Mouse (Mus musculus) gastrocnemius, postnatal 36 days (tissue): ENCODE results near the gene Cntrl. TPM values are rescaled to one million over a fixed set of nuclear protein-coding genes. Genes with fewer than 3 reads are reported as not detected.
A peak's percentile ranks its signal among the peaks of the same experiment; 100 is the strongest.

Source experiments
- DNase-seq, 2 experiments: peaks; one replicate each; pipeline ENCODE4 v3.0.0; 2022
- intact Hi-C: fragments of 180-260 bp; cut with DNase I; formaldehyde crosslinking; loops from one replicate; pipeline ENCODE4 v1.15.1; 2025
- total RNA-seq, 2 experiments: library from RNA; stranded (reverse); gene quantifications; 2 replicates each; pipeline ENCODE4 v1.2.3; 2021

Gene Cntrl
- total RNA-seq, 2 experiments from 2014 or later = 5.1 to 7.3 TPM

DNA sequence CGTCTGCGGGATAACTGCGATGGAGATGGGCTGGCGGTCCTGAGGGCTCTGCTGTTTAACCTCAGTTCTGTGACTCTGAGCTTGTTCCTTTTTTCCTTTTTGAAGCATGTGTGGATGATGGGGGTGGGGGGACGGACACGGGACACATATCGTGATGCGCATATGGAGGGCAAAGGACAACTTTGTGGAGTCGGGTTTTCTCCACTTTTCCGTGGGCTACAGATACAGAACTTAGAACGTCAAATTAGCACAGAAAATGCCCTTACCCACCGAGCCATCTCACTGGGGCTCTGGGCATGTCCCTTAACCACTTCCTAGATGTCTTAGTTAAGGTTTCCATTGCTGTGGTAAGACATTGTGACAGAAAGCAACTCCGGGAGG lies 622 bp downstream of the Cntrl start:
- intact Hi-C loops = loop anchor here (5.0 kb wide), 1 partner anchor 63 kb away; no protein-coding TSS in a partner anchor

DNA sequence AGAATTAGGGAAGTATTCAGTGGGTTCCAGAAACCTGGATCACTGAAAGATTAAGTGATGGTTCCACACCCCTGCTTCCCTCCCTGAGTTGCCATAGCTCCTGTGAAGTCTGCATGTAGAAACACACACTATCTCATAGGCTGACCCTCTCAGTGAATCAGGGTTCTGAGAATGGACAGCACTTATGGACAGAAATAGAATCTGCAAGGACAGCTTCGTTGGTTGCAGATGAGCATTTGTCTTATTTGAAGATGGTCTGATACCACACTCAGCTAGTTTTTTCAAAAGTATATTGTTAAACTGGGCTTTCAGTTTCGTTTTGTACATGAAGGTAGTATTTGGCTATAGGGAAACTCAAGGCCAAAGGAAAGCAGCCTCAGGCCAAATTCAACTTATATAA lies 1.2 kb downstream of the Cntrl start:
- intact Hi-C loops = no loop called here
- DNase-seq = no peak

More for the DNA sequence above, 622 bp downstream of the Cntrl start:
- no peak for DNase-seq

DNA sequence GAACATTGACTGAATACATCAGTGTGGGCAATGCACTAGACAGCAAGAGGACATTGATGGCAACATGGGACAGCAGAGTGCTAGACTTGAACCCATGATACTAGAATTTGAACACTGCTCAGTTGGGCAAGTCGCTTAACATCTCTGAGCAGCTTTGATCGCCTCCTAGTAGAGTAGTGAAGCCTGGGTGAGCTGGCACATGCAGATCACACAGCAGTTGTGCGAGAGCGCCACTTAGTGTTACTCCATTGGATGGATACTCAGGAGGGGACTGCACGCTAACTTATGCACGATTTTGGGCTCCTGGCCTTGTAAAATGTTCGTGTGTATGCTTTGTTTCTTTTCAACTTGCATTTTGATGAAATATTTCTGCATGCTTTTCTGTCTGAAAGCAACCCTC lies 15.4 kb downstream of the Cntrl start:
- intact Hi-C loops = no loop called here

DNA sequence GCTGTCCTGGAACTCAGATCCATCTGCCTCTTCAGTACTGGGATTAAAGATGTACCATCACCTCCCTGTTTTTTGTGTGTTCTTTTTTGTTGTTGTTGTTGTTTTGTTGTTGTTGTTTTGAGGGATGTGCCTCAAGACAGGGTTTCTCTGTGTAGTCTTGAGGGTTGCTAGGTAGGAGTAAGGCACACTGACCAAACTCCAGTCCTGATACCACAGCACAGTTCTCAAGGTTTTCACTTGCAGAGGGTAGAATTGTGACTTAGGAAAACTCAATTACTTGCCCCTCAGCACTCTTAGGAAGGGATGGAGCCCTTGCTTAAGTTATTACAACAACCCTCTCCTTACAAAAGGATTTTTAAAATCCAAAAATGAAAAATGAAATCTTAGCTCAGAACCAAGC lies 22.2 kb downstream of the Cntrl start:
- intact Hi-C loops = no loop called here

More for the DNA sequence above, 15.4 kb downstream of the Cntrl start:
- no peak for DNase-seq

DNA sequence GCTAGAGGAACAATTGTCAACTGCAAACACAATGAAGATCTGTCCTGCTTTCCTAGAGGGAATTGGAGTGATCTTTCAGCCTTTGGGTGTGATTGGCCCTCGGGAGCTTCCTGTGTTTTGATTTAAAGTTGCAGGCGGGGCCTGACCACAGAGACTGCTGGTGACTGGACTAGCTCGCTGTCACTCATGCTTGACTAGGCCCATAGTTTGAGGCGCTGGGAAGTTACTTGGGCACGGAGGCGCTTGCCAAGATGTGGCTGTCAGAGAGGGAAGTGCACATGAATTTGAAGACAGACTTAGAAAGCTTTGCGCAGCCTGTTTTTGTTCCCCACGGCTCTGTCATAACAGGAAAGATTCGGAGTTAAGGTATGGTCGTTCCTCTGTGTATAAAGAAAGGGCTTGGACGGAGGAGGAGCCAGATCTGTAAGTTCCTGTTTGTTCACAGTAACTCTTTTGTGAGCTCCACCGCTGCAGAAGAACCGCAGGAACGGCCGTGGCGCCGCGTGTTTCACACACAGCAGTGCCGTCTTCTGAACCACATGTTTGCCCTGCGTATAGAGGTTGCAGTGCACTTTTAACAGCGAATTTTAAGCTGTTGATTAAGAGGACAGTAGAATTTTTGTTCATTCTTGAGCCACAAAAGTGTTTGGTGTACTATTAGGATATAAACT lies 22.8 kb downstream of the Cntrl start:
- intact Hi-C loops = no loop called here
- peak; percentile 92 to 99 for DNase-seq

More for the DNA sequence above, 22.2 kb downstream of the Cntrl start:
- DNase-seq = no peak

DNA sequence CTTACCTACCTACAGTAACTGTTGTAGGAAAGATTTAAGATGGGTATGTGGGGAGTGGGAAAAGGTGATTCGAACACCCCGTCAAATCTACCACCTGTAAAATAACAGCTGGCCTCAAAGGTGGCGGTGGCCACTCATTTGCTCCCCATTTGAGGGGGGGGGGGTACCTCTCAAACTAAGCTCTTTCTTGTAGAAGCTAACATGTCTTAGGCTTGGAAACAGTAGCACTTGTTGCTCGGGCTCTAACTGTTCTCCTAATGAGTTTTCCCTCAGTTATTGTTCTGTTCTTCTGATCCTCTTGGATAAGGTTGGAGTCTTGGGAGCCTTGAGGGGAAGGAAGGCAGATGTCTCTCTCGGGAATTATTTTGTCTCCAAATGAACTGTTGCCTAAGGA lies 23.4 kb downstream of the Cntrl start:
- no peak for DNase-seq
- intact Hi-C loops = no loop called here

DNA sequence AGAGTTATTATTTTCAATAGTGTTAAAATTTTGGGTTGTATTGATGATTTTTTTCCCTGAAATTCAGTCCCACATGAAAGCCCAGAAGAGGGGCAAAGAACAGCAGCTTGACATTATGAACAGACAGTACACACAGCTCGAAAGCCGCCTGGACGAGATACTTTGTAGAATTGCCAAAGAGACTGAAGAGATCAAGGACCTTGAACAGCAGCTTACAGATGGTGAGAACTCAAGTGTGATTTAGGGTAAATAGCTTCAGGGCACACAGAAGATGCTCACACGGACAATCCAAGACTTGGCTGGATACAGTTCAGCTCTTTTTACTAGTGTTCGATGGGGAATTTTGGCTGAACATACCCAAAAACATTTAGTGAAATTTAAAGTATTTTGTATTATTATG lies 24.6 kb downstream of the Cntrl start:
- intact Hi-C loops = no loop called here
- no peak for DNase-seq

DNA sequence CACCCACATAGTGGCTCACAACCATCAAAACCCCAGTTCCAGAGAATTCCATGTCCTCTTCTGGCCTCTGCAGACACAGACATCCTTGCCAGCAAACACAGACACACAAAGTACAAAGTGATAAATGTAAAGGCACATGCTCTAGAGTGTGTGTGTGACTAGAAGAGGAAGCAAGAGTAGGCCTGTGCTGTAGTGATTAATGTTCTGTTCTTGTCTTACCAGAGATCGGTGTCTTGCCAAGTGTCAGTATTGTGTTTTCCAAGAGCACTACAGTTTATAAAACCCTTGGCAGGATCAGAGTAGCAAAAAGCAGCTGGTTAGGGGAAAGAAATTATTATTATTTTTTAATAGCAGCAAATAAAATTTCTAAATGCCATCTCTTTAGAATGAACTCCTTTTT lies 29.3 kb downstream of the Cntrl start:
- intact Hi-C loops = loop anchor here (5.0 kb wide), 1 partner anchor 59 kb away; no protein-coding TSS in a partner anchor
- no peak for DNase-seq

DNA sequence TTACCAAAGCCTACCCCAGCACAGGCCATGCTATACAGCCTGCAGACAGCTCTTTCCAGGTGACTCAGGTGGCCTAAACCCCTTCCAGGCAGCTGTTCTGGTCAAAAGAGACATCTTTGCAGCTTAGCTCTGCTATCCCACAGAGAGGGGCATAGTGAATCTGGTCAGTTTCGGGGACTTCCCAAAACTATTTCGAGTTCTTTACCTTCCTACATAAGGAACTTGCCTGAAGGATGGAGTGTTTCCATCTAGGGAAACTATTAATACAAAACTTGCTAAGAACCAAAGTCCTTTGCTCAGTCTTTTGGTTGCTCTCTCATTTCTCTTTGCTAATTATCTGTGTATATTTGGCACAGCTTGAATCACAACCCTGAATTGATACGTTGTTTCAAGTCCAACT lies 32.4 kb downstream of the Cntrl start:
- intact Hi-C loops = no loop called here
- DNase-seq = no peak

DNA sequence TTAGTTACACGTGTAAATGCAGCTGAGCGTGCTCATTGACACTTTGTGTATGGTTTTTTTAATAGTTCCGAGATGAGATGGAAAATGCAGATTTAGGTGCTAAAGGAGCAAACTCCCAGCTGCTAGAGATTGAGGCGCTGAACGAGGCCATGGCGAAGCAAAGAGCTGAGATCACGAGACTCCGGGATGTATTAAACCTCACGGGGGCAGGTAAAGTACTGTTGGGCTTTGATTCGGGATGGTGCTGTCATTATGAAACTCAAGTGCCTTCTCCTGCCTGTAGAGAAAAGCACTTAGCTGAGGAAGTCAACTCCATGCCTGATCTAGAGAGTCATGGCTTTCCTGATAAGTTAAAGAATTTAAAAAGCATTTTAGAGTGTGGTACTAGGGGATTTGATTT lies 39.5 kb downstream of the Cntrl start:
- intact Hi-C loops = no loop called here
- DNase-seq = no peak

DNA sequence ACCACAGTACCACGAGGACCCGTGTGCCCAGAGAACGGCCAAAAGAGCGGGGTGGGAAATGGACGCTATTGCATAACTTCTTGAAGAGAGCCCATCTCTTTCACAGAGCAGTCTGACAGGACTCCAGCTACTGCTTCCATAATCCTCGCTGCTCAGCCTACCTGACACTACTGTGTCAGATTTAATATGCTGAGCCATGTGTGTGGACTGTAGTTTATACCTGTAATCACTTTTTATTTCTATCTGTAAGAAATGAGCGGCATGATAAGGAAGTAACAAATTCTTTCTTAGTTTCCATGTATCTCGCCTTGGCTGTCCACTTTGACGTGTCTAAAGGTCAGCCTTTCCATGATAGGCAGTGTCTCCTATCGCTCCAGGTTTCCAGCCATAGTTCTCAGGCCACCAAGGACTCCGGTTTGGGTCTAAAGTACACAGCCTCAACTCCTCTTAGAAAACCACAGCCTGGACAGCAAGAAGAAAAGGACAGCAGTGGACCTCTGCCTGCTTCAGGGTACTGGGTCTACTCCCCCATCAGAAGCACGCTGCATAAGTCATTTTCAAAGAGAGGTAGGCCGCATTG lies 42.1 kb downstream of the Cntrl start:
- no peak for DNase-seq
- intact Hi-C loops = no loop called here

DNA sequence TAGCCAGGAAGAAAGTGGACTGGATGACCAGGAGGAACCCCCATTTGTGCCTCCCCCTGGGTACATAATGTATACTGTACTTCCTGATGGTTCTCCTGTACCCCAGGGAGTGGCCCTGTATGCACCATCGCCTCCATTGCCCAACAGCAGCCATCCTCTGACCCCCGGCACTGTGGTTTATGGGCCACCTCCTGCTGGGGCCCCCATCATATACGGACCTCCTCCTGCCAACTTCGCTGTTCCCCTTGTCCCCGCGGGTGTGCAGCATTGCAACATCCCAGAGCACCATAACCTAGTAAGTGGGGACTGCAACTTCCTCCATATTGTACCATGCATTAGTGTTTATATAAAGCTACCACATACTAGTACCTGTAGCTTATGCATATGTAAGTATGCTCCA lies 43.9 kb downstream of the Cntrl start:
- intact Hi-C loops = no loop called here
- DNase-seq = no peak

DNA sequence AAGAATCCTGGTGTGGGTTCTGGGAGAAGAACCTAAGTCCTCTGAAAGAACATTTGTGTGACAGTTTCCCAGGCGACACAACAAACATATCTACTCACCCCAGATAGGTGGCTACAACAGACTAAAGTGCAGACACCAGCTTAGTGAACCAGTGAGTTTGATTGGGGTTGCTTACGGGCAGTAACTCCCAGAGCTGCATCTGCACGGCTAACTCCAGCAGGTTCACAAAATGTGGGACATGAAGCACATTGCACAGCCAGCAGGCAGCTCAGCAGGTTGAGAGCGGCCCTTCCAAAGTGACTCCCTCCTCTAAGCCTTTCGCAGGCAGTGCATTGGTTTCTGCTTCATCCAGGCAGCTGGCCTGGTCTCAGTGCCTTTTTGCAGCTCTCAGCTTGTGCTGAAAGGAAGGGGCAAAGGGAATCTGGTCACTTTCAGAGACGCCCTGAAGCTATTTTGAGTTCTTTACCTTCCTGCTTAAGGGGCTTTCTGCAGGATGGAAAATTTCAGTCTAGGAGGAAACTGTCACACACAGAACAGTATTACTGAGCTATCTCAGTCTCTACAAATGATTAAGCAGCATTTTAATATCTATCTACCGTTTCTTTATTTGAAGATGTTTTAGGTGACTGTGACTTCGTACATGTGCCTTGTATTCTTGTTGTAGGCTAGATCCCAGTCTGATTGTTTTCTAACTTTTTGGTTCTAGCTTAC lies 44.7 kb downstream of the Cntrl start:
- DNase-seq = no peak
- intact Hi-C loops = no loop called here

DNA sequence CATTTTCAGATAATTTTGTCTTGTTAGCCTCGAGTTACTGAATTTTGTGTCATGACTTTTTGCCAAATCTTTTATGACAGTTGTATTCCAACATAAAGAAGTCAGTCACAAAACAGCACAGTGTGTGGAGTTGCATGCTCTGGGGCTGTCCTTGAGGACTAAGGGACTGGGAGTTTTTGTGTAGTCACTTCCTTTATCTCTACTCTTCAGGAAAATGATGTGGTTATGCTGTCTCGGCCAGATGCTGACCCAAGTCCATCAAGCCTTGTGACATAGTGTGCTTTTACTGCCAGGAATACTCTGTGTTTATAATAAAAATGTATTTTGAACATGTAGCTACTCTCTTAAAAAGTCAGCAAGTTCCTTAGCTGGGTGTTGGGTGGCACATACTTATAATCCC lies 47.7 kb downstream of the Cntrl start:
- intact Hi-C loops = no loop called here

DNA sequence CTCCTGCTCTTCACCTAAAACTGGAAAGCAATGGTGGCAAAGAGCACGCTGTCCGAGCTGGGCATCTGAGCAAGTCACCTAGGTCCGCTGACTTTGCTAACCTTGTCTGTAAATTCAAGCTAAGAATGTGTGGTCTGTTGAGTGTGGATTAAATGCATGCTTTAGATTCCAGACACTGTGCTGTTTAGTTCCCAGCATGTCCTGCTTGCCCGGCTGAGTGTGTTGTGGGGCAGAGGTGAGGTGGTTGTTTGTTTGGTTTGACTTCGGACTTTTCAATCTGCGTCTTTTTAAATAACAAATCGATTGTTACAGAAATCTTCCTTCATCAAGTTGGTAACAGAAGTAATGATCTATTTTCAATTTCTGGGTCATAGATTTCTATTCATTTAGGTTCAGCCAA lies 48.5 kb downstream of the Cntrl start:
- intact Hi-C loops = no loop called here
- DNase-seq = no peak

More for the DNA sequence above, 47.7 kb downstream of the Cntrl start:
- no peak for DNase-seq

DNA sequence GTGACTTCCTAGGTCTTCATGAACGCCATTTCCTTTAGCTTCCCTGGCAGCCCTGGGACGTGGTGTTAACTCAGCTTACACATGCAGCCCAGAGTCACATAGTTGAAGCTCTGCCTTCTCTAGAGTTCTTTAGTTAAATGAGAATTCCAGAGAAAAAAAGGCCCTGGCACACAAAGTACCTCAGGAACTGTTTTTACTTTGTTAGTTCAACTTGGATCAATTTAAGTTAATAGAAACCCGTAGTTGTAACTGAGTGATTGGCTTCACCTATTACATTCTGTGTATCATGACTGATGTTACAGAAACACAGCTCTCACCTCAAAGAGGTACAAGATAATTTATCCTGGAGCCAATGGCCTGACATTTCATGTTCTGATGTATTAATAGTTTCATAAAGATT lies 49.1 kb downstream of the Cntrl start:
- intact Hi-C loops = no loop called here

DNA sequence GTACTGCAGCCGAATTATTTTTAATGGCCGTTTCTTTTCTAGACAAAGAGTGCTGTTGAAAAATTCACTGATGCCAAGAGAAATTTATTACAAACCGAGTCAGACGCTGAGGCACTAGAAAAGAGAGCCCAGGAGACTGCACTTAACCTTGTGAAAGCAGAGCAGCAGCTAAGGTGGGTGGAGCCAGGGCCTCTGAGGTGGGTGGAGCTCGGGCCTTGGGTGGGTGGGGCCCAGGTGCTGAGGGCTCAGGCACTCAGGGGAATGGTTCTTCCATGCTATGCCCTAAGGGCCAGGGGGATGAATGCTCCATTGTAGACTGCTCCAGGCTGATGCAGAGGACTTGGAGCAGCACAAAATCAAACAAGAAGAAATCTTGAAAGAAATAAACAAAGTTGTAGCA lies 50.9 kb downstream of the Cntrl start:
- no peak for DNase-seq
- intact Hi-C loops = no loop called here

More for the DNA sequence above, 49.1 kb downstream of the Cntrl start:
- DNase-seq = no peak

DNA sequence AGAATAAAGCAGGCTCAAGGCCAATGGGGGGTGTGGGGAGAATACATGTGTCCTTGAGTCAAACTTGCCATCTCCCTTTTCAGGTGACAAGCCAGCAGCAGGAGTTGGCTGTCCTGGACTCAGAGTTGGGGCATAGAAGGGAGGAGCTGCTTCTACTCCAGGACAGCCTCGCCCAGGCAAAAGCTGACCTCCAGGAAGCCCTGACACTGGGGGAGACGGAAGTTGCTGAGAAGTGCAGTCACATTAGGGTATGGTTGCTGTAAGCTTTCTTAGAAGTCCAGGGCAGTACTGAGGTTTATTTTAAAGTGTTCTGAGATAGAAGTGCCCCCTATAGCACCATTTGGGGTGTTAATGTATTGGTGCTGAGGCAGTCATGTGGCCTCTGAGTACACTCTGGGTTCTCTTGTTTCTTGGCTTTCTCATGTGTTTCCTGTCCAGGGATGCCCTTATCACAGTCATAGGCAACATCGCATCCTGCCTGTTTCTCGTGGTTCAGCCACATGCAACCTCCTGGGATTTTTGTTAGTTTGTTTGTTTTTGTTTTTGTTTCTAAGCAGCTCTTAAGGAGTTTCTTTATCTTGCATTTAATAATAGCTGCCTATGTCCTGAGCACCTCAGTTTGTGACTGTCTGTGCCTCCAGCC lies 52.7 kb downstream of the Cntrl start:
- intact Hi-C loops = no loop called here
- no peak for DNase-seq

DNA sequence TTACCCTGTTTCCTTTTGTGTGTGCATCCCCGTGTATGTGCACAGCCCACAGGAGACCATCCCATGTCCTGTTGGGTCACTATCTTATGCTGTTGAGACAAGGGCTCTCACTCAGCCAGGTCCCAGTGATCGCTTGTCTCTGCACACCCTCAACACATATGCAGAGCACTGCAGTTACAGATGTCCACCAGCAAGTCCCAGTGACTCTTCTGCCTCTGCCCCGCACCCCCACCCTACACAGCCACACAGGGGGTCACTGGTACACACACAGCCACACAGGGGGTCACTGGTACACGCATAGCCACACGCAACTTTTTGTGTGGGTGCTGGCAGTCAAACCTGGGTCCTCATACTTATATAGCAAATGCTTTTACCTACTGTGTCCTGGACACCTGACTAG lies 54.1 kb downstream of the Cntrl start:
- DNase-seq = no peak
- intact Hi-C loops = no loop called here

DNA sequence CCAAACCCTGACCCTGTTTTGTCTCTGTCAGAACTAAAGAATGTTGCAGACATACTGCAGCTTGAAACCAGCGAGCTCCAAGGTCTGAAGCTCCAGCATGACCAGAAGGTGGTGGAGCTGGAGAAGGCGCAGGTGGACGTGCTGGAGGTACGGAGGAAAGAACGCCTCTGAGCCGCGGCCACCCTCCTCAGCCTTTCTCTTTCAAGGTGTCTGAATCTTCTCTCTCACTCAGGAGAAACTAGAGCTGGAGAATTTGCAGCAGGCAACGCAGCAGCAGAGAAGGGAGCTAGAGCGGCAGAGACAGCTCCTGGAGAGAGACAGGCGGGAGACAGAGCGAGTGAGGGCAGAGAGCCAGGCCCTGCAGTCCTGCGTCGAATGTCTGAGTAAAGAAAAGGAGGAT lies 56.1 kb downstream of the Cntrl start:
- no peak for DNase-seq
- intact Hi-C loops = no loop called here

DNA sequence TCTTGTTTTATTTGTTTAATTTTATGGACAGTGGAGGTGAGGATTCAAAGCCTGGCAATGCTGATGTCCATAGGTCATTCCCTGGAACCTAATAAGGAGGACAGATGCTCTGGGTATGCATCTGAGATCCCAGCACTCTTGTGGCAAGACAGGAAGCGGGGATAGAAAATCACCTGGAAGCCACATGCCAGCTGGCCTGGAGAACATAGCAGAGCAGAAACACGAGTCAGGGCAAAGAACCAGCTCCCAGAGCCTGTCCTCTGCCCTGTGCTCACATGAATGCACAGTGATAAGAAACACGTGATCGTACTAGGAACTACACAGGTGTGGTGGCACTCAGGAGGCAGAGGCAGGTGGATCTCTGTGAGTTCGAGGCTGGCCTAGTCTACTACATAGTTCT lies 57.5 kb downstream of the Cntrl start:
- intact Hi-C loops = no loop called here
- no peak for DNase-seq
